Mouse (Mus musculus): ENCODE measurements around the gene Wbp4.

DNA sequence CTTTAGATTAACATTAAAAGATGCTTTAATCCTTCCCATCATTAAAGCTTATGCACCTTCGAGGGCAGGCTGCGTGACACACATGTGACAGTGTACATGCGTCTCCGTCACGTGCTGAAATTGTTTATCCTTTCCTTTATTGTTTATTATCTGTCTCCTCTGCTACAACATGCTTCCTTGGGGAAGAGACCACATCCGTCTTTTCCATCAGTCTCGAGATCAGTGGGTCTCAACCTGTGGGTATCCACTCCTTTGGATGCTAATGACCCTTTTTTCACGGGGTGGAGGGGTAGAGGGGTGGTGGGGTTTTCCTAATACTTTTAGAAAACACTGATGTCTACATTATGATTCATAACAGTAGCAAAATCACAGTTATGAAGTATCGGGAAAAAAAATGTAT is 36.7 kb downstream of the Wbp4 start:
- TF ChIP-seq CTCF (IDR thresholded peaks at IDR 0.05; ENCODE audit: low read depth, low read length): no peak
- TF ChIP-seq POLR2A (IDR thresholded peaks at IDR 0.05; ENCODE audit: extremely low read depth, insufficient read depth, low read length): no peak
